Mouse (Mus musculus): ENCODE results near the gene Arl6ip6.

The Arl6ip6 gene

DNA sequence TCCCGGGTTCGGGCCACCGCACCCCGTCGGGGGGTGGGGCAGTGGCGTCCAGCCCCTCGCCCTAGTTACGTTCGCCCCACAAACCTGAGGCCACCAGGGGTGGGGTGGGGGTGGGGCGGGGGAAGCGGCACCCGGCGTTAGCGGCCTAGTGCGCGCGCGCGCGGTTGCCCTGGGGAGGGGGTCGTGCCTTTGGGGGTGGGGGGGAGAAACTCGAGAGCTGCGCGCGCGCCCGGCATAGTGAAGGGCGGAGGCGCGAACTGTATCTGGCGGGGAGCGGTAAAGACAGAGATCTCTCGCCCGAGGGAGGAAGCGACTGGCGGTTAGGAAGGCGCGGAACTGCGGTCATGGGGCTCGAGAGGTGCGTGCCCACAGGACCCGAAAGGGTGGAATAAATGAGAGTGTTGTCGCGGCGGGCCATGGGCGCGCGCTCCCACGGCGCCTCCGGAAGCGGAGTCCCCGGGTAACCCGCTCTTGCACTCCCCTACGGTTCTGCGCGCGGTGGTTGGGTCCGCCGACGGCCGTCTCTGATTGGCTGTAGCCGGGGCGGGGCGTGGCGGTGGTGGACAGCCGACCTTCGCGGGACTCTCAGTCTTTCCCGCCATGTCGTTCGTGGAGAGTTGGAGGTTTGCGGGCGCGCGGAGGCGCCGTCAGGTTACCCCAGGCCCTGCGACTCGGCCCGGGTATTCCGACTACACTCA, at the start of gene Arl6ip6:
TSS of gene Arl6ip6 (plus strand) at position 204 of the 698 bp plus-strand sequence.
- peak; percentile 99 for DNase-seq

DNA sequence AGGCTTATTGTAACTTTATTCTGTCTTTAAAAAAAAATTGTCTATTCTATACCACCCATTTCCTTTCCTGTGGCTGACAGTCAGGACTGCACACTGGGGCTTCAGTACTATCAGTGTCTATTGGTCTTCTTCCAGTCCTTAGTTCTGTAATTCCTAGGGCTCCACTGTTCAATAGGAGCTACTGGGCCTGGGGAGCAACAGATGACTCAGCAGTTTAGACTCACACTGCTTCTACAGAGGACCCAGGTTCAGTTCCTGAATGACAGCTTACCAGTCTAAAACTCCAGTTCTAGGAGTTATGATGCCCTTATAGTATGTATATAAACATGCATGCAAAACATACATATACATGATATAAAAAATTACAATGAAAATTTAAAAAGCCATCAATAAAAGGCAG, 44.7 kb upstream of the Arl6ip6 start:
- no peak for DNase-seq

- DNase-seq: no peak
Measured at GRCm38 (mm10) chr2:53173966-53174365, 17.6 kb upstream of the Arl6ip6 start.

GRCm38 (mm10) chr2:53178966-53179365, 12.6 kb upstream of the Arl6ip6 start:
- no peak for DNase-seq

GRCm38 (mm10) chr2:53179876-53180275, 11.7 kb upstream of the Arl6ip6 start:
- DNase-seq: no peak

DNA sequence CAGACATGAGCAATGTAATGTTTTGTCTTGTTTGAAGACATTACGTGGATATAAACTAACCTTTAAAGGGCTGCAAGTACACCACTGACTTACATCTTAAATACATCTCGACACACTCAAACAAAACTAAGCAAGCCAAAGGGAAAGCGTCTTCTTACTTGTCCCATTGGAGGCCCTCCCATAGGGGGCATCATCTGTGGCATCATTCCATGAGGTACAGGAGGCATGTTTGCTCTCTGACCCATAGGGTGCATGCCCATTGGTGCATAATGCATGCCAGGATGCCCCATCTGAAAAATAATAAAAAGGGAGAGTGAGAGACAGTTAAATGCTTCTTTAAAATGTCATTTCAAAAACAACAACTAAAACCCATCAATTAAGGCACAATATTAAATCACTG, 1.7 kb upstream of the Arl6ip6 start:
- no peak for DNase-seq

GRCm38 (mm10) chr2:53190684-53191511, 628 bp upstream of the Arl6ip6 start, which contains the start of gene Prpf40a:
Gene Prpf40a, minus strand, starts transcription at chr2:53191284.
- peak; percentile 99 for DNase-seq

DNA sequence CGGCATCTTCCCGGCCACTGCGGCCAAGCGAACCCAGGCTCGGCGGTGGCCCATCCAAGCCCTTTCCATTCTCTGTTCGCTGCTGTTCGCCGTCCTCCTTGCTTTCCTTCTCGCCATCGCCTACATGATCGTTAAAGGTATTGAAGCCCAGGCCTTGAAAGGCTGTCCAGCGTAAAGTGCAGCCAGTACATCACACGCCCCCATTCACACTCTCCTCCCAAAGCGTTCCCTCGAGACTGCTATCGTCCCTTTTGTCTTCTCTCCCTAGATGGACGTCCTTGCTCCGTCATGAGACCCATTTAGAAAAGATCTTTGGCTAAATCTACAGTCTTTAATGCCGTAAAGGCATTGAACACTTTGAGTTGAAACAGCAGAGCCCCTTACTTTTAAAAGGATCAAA, 860 bp downstream of the Arl6ip6 start:
- DNase-seq: no peak

DNA sequence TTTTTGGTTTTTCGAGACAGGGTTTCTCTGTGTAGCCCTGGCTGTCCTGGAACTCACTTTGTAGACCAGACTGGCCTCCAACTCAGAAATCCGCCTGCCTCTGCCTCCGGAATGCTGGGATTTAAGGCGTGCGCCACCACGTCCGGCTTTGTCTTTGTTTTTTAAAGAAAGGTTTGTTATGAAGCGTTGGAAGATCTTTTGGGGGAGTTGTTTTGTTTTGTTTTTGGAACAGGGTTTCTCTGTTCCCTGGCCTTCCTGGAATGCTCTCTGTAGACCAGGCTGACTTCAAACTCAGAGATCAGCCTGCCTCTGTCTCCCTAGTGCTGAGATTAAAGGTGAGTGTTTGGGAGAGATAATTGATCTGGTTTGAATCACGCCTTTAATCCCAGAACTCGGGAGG, 4.9 kb downstream of the Arl6ip6 start:
- no peak for DNase-seq

DNA sequence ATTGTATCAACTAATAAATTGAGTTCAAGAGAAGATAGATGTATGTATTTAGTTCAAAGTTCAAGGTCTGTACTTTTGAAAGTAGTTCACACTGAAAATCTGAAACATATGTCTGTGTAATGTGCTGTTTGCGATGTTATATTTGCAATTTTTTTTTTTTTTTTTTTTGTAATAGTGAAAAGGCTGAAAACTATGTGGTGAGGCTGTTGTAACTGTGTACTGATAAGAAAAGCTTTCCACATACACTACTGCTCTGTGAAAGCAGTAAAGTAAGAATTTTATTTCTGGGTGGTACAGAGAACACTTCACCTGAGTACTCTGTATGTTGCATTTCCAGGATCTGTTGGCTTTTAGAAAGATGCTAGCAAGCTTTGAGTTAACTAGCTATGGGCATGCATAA, 7.7 kb downstream of the Arl6ip6 start:
- DNase-seq: no peak

- DNase-seq: no peak
Measured at GRCm38 (mm10) chr2:53200164-53200885, 8.8 kb downstream of the Arl6ip6 start.

DNA sequence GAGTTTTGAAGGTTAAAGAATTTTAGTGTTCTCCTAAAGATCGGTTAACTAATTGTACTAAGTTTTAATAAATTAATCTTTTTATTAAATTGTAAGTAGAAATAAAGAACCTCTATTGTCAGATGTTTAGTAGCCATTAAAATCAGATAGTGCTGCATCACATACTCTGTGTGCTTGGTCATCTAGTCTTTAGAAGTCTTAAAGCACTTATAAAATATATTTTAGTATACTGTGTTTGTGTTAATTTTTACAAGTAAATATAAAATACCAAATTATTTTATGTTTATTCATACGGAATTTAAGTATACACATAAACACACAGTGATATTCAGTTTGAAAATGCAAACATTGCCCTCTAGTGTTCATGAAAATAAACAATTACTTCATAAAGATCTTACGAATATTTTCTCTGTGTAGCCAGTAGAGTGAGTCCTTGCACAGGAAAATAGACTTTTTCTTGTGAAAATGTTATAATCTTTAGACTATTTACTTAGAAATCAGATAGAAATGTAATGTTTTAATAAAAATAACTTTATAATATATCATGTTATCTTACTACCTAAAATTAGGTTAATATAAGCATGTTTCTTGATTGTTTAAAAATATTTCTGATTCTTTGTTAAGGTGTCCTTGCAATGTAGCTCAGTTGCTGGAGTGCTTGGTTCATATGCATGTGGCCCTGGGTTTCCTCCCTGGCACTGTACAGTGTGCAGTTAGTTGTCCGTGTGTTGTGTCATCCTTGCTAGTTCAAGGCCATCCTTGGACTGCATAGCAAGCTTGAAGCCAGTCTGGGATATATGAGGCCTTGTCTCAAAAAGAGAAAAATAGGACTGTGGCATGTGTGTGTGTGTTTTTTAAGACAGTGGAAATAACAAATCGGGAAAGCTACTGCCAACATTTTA, 13.1 kb downstream of the Arl6ip6 start:
- DNase-seq: no peak

GRCm38 (mm10) chr2:53206749-53207148, 15.2 kb downstream of the Arl6ip6 start:
- DNase-seq: no peak

DNA sequence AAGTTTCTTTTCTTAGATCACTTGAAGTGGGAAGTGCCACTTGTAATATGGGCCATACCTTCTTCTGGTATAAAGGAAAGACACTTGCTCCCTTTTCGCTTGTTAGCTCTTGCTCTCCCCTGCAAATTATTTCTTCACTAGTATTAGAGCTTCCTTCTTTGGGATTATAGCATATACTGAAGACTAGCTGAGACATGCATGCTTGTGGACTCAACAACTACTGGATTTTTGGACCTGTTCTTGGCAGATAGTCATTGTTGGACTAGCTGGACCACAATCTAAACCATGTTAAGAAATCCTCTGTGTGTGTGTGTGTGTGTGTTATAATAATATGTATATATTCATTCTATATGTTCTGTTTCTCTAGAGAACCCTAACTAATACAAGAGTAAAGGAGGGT, 22.0 kb downstream of the Arl6ip6 start:
- DNase-seq: no peak

GRCm38 (mm10) chr2:53222242-53222641, 30.7 kb downstream of the Arl6ip6 start:
- no peak for DNase-seq

GRCm38 (mm10) chr2:53256982-53257381, 65.5 kb downstream of the Arl6ip6 start:
- no peak for DNase-seq
